Mouse (Mus musculus) ES-Bruce4 (cell line): Measurements from ENCODE around the gene Lrp1.

ENCODE experiments used
- CTCF ChIP-seq: IDR thresholded peaks from one replicate; pipeline ENCODE4 v1.8.1; 2011; ENCODE audit warnings: low read depth, low read length
- EP300 ChIP-seq: IDR thresholded peaks from 2 replicates; pipeline ENCODE4 v1.6.1; 2011; ENCODE audit warnings: low read depth, low read length; ENCODE audit not compliant: insufficient read depth
- POLR2A ChIP-seq: IDR thresholded peaks from one replicate; pipeline ENCODE4 v1.8.1; 2011; ENCODE audit warnings: low read length; ENCODE audit not compliant: insufficient read depth

DNA sequence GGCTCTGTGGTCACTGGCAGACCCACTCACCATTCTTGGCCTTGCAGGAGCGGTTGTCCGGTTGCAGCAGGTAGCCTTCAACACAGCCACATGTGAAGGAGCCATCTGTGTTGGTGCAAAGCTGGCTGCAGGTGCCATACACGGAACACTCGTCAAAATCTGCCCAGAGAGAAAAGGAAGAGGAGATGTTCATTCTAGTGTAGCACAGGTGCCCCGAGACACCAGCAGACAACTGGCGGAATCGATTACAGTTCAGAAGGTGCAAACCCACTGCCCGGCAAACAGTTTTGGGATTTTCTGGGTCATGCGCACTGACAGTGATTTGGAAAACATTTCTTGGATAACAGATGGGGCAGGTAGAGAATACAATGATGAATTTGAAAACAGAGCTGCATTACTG is 15.2 kb downstream of the Lrp1 start:
- TF ChIP-seq CTCF (no peak), POLR2A (no peak), EP300 (no peak)
